8 mouse cellular contexts compared by ENCODE assay signal in the genomic region with DNA sequence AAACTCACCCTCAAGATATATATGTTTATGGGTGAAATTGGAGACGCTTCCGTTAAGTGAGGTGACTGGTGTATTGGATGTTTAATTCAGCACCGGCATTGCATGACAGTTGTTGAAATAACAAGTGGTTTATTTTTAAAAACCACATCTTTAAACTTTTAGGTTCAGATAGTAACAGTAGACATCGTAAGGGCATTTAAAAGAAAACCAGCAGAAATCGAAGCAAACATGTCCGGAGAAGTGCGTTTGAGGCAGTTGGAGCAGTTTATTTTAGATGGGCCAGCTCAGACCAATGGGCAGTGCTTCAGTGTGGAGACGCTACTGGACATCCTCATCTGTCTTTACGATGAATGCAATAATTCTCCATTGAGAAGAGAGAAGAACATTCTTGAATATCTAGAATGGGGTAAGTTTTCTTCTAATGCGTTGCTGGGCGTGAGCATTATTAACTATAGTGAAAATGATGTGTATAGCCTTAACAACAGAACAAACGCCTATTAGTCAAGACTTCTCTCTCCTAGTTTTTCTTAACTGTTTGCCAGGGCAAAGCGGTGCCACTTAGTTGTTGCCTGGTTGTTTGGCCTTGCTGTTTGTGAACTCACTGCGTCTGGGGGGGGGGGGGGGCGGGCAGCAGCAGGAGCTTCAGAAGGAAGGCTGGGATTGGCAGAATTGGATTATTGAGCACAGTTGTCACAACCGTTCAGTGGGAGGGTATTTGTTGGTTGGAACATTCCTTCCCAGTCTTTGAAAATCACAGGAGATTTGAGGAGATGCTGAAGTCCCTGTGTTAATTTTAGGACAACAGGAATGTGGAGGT. TPM values are rescaled to one million over a fixed set of nuclear protein-coding genes. Genes with fewer than 3 reads are reported as not detected.
DNase-seq lines count a peak whose midpoint lies in the region; ATAC-seq and TF ChIP-seq lines count a peak whose summit lies in the region.

No protein-coding gene starts in this region.

- no peak for DNase-seq in heart, postnatal 14 days
- DNase-seq in MEL (ENCODE audit: low read depth, low spot score): peak; percentile 65
- DNase-seq in frontal cortex, adult 2 months (ENCODE audit: extremely low spot score in 1 of 2, low spot score in 1 of 2): no peak
- DNase-seq in testis, postnatal 10 days (ENCODE audit: low spot score): no peak

- H3K4me1 ChIP-seq in heart, embryonic 11.5 days (ENCODE audit: control insufficient read depth, insufficient read depth, low read length): peaks cover 5% of the 10 kb centered on the region; the same call in 1 of the 2 replicates
- peaks cover 5 to 7% of the 10 kb centered on the region in 2 experiments; a peak in 3 of 4 replicates for H3K4me1 ChIP-seq in MEL (ENCODE audit: control insufficient read depth in 1 of 2, insufficient read depth in 2 of 2, low read length in 2 of 2)
- no peaks in the 10 kb centered on the region for H3K4me1 ChIP-seq in embryonic fibroblast, embryonic 13.5 days (ENCODE audit: control insufficient read depth, insufficient read depth, low read length)
- peaks cover 5% of the 10 kb centered on the region; the same call in 1 of the 2 replicates for H3K4me1 ChIP-seq in intestine, embryonic 16.5 days (ENCODE audit: control insufficient read depth, insufficient read depth, low read length)
- peaks cover 24% of the 10 kb centered on the region for H3K4me1 ChIP-seq in neural tube, embryonic 12.5 days

- peaks cover 28% of the 10 kb centered on the region for H3K79me2 ChIP-seq in MEL (ENCODE audit: control insufficient read depth, insufficient read depth, low read length, poor library complexity)

- no peak for ATAC-seq in heart, embryonic 11.5 days (replicated peaks; ENCODE audit: insufficient number of reproducible peaks, low FRiP score, low TSS enrichment)
- no peak for ATAC-seq in intestine, embryonic 16.5 days
- no peak for ATAC-seq in neural tube, embryonic 12.5 days (ENCODE audit: low FRiP score, low read depth)

- peak overlapping the region; percentile 84 for H3K4me3 ChIP-seq in heart, embryonic 11.5 days (ENCODE audit: low read depth, low read length)
- H3K4me3 ChIP-seq in MEL (ENCODE audit: control insufficient read depth in 1 of 2, insufficient read depth in 1 of 2, low read depth in 2 of 2, low read length in 2 of 2): peak overlapping the region; percentile 69 to 87
- H3K4me3 ChIP-seq in embryonic fibroblast, embryonic 13.5 days (ENCODE audit: insufficient read depth, low read length): peak overlapping the region; percentile 100
- H3K4me3 ChIP-seq in intestine, embryonic 16.5 days (ENCODE audit: low read length): peak overlapping the region; percentile 87
- H3K4me3 ChIP-seq in neural tube, embryonic 12.5 days: peak overlapping the region; percentile 85

- peak overlapping the region; percentile 56; the same call in 1 of the 2 replicates for H3K9ac ChIP-seq in heart, embryonic 11.5 days (ENCODE audit: low read depth, low read length)
- H3K9ac ChIP-seq in MEL (ENCODE audit: control insufficient read depth, low read depth, low read length, poor library complexity, severe bottlenecking): peak overlapping the region; percentile 47
- H3K9ac ChIP-seq in intestine, embryonic 16.5 days (ENCODE audit: low read depth, low read length): peak overlapping the region; percentile 49
- H3K9ac ChIP-seq in neural tube, embryonic 12.5 days: peak overlapping the region; percentile 51

- H3K4me2 ChIP-seq in heart, embryonic 11.5 days: peak overlapping the region; percentile 70
- H3K4me2 ChIP-seq in intestine, embryonic 16.5 days (ENCODE audit: low read depth, low read length): peak overlapping the region; percentile 73
- H3K4me2 ChIP-seq in neural tube, embryonic 12.5 days (replicated peaks): peak overlapping the region; percentile 87

- WGBS in heart, embryonic 11.5 days (ENCODE audit: insufficient replicate concordance): 4% methylated on average over 16 of the region's 16 CpGs
- 2% methylated on average over 16 of the region's 16 CpGs for WGBS in intestine, embryonic 16.5 days
- WGBS in neural tube, embryonic 12.5 days: 4% methylated on average over 16 of the region's 16 CpGs

- H3K9me3 ChIP-seq in heart, embryonic 11.5 days (replicated peaks; ENCODE audit: control insufficient read depth, low read length): no peaks in the 10 kb centered on the region
- no peaks in the 10 kb centered on the region for H3K9me3 ChIP-seq in MEL (replicated peaks; ENCODE audit: insufficient read depth, low read length)
- no peaks in the 10 kb centered on the region for H3K9me3 ChIP-seq in intestine, embryonic 16.5 days (ENCODE audit: control insufficient read depth, low read length)
- no peaks in the 10 kb centered on the region for H3K9me3 ChIP-seq in neural tube, embryonic 12.5 days

- no peak for TF ChIP-seq CTCF in MEL (IDR thresholded peaks at IDR 0.05 in 2 of 3, conservative IDR thresholded peaks at IDR 0.05 in 1 of 3; ENCODE audit: control insufficient read depth in 1 of 3, insufficient read depth in 1 of 3, low read depth in 2 of 3, low read length in 3 of 3, poor library complexity in 1 of 3, severe bottlenecking in 1 of 3)
- no peak for TF ChIP-seq CTCF in embryonic fibroblast, embryonic 13.5 days (IDR thresholded peaks at IDR 0.05; ENCODE audit: borderline replicate concordance, insufficient read depth, low read length)

- H3K36me3 ChIP-seq in heart, embryonic 11.5 days (ENCODE audit: control insufficient read depth, insufficient read depth, low read length): no peaks in the 10 kb centered on the region
- H3K36me3 ChIP-seq in MEL (ENCODE audit: control insufficient read depth in 1 of 2, insufficient read depth in 2 of 2, low read length in 2 of 2): peaks cover 0 to 16% of the 10 kb centered on the region in 2 experiments; a peak in 2 of 4 replicates
- no peaks in the 10 kb centered on the region for H3K36me3 ChIP-seq in intestine, embryonic 16.5 days (ENCODE audit: control insufficient read depth, insufficient read depth, low read length)
- H3K36me3 ChIP-seq in neural tube, embryonic 12.5 days: no peaks in the 10 kb centered on the region

- no peak overlapping the region for H3K27ac ChIP-seq in heart, embryonic 11.5 days (ENCODE audit: low read depth, low read length)
- no peak overlapping the region for H3K27ac ChIP-seq in MEL (ENCODE audit: control insufficient read depth, low read depth, low read length)
- 0 out of 2 replicates have a peak overlapping the region, but pooled peaks have one; percentile 6 for H3K27ac ChIP-seq in embryonic fibroblast, embryonic 13.5 days (ENCODE audit: insufficient read depth, low read length)
- H3K27ac ChIP-seq in intestine, embryonic 16.5 days (ENCODE audit: low read length): no peak overlapping the region
- H3K27ac ChIP-seq in neural tube, embryonic 12.5 days: no peak overlapping the region

- no peaks in the 10 kb centered on the region for H3K27me3 ChIP-seq in heart, embryonic 11.5 days (ENCODE audit: control insufficient read depth, insufficient read depth, low read length)
- H3K27me3 ChIP-seq in MEL (ENCODE audit: control insufficient read depth in 1 of 2, insufficient read depth in 2 of 2, low read length in 2 of 2): peaks cover 0 to 9% of the 10 kb centered on the region in 2 experiments; a peak in 2 of 4 replicates
- H3K27me3 ChIP-seq in intestine, embryonic 16.5 days (replicated peaks; ENCODE audit: control insufficient read depth, insufficient read depth, low read length): no peaks in the 10 kb centered on the region
- no peaks in the 10 kb centered on the region for H3K27me3 ChIP-seq in neural tube, embryonic 12.5 days (replicated peaks)

- TF ChIP-seq RAD21 in MEL (IDR thresholded peaks at IDR 0.05; ENCODE audit: low read depth, low read length): no peak

- no peak for TF ChIP-seq EP300 in MEL (IDR thresholded peaks at IDR 0.05; ENCODE audit: low read depth in 1 of 2, low read length in 2 of 2)

- TF ChIP-seq POLR2A in MEL (IDR thresholded peaks at IDR 0.05; ENCODE audit: control insufficient read depth in 1 of 2, insufficient read depth in 1 of 2, low read depth in 1 of 2, low read length in 2 of 2, poor library complexity in 1 of 2): no peak
- peak; percentile 35; the same call in 1 of the 2 replicates for TF ChIP-seq POLR2A in embryonic fibroblast, embryonic 13.5 days (IDR thresholded peaks at IDR 0.05; ENCODE audit: low read depth, low read length)

- intact Hi-C loops in heart, postnatal 14 days (cut with DNase I): no loop called here

TF ChIP-seq in MEL, 35 proteins besides CTCF, POLR2A, EP300 and RAD21 (continues in another document):
- TF ChIP-seq TCF12 (IDR thresholded peaks at IDR 0.05; ENCODE audit: low read depth, low read length) (no peak), CHD2 (IDR thresholded peaks at IDR 0.05; ENCODE audit: low read length) (no peak), GABPA (IDR thresholded peaks at IDR 0.05; ENCODE audit: low read depth, low read length) (no peak), POLR2AphosphoS5 (IDR thresholded peaks at IDR 0.05; ENCODE audit: borderline replicate concordance, low read depth, low read length) (no peak), GATA1 (IDR thresholded peaks at IDR 0.05; ENCODE audit: low read depth, low read length) (no peak), MXI1 (IDR thresholded peaks at IDR 0.05; ENCODE audit: low read depth, low read length) (peak; percentile 81), NRF1 (IDR thresholded peaks at IDR 0.05; ENCODE audit: insufficient read depth, low read depth, low read length, poor library complexity, severe bottlenecking) (no peak), UBTF (IDR thresholded peaks at IDR 0.05; ENCODE audit: borderline replicate concordance, insufficient read depth, low read depth, low read length) (no peak), MAZ (IDR thresholded peaks at IDR 0.05; ENCODE audit: low read depth, low read length) (no peak), TBP (IDR thresholded peaks at IDR 0.05; ENCODE audit: low read depth, low read length) (no peak), KAT2A (conservative IDR thresholded peaks at IDR 0.05; ENCODE audit: low read depth, low read length) (no peak), MEF2A (IDR thresholded peaks at IDR 0.05; ENCODE audit: extremely low read depth, insufficient replicate concordance, low read depth, low read length, poor library complexity, severe bottlenecking) (no peak), SIN3A (IDR thresholded peaks at IDR 0.05; ENCODE audit: low read length) (peak; percentile 93), JUND (IDR thresholded peaks at IDR 0.05; ENCODE audit: low read depth, low read length) (no peak)

RNA-seq across cellular contexts. Expression of a gene that starts 0.8 kb away (rescaled TPM):
- polyA plus RNA-seq in heart, embryonic 11.5 days (2014; fragmentation: Nextera tagmentation; extraction: Ambion mirVana): 10.5 and 13.5 TPM in 2 replicates
- total RNA-seq in heart, postnatal 14 days (2021): 10 to 100 TPM; 43.0 to 47.2 TPM
- total RNA-seq in MEL (2012; rRNA removed): 7.7 and 11.6 TPM in 2 replicates
- polyA plus RNA-seq in MEL (2012; ENCODE audit: insufficient read depth in 1 of 2, insufficient read length in 2 of 2, low read depth in 1 of 2, low replicate concordance in 2 of 2, missing spikeins in 1 of 2): 10 to 100 TPM in 1 of 2 experiments, not detected in 1; 14.6 TPM
- 109 and 138 TPM in 2 replicates for polyA plus RNA-seq in embryonic fibroblast, embryonic 13.5 days (2011; ENCODE audit: insufficient read length, low read depth, missing spikeins)
- polyA plus RNA-seq in intestine, embryonic 16.5 days (2015; fragmentation: Nextera tagmentation; extraction: Ambion mirVana): 8.2 and 8.6 TPM in 2 replicates
- 17.8 and 19.1 TPM in 2 replicates for polyA plus RNA-seq in neural tube, embryonic 12.5 days (2016; fragmentation: Nextera tagmentation; extraction: Ambion mirVana)
- 118 and 133 TPM in 2 replicates for polyA plus RNA-seq in frontal cortex, adult 2 months (2012; rRNA removed)
